11 mouse cellular contexts compared by ENCODE assay signal in the genomic region with DNA sequence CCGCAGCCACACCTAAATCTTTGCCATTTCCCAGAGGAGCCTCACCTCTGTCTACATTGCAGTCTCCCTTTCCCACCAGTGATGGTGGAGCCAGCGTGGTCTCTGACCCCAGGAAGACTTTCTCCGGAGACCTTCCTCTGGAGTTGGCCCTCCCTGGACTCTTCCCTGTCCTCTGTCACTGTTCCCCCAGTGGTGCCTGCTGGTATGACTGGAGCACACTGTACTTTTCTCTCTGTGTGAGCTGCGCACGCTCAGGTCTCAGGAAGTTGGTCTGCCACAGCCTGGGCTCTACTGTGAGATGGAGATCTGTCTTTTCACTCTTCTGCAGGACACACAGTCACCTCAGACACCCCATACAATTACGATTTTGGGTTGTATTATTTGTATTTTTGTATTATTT. TPM values are rescaled to one million over a fixed set of nuclear protein-coding genes. Genes with fewer than 3 reads are reported as not detected.
DNase-seq lines count a peak whose midpoint lies in the region; ATAC-seq and TF ChIP-seq lines count a peak whose summit lies in the region.
"Had no signal": no experiment of that assay in that cellular context is flagged by ENCODE, and none has a peak within 500 bp of the region (broad histone marks: within the 10 kb centered on the region; RNA-seq: fewer than 3 reads in every experiment).

No protein-coding gene starts in this region.

- peaks cover 9% of the 10 kb centered on the region for H3K4me1 ChIP-seq in hindbrain, embryonic 16.5 days (ENCODE audit: control insufficient read depth, insufficient read depth, low read depth, low read length)
- peaks cover 31% of the 10 kb centered on the region for H3K4me1 ChIP-seq in hindbrain, embryonic 12.5 days
- no peaks in the 10 kb centered on the region for H3K4me1 ChIP-seq in bone marrow, adult 2 months (ENCODE audit: control insufficient read depth, insufficient read depth, low read length)
- peaks cover 16% of the 10 kb centered on the region for H3K4me1 ChIP-seq in liver, embryonic 15.5 days (replicated peaks)

- H3K9me3 ChIP-seq in hindbrain, embryonic 16.5 days (ENCODE audit: control insufficient read depth, low read length), result no peaks in the 10 kb centered on the region
- no peaks in the 10 kb centered on the region for H3K9me3 ChIP-seq in hindbrain, embryonic 12.5 days (replicated peaks)
- H3K9me3 ChIP-seq in liver, embryonic 15.5 days (replicated peaks), result no peaks in the 10 kb centered on the region
- H3K9me3 ChIP-seq: heart, embryonic 13.5 days; neural tube, embryonic 12.5 days; stomach, embryonic 15.5 days had no signal

- no peak overlapping the region for H3K4me3 ChIP-seq in hindbrain, embryonic 16.5 days (ENCODE audit: low read length)
- no peak overlapping the region for H3K4me3 ChIP-seq in hindbrain, embryonic 12.5 days
- H3K4me3 ChIP-seq in bone marrow, adult 2 months (replicated peaks; ENCODE audit: control insufficient read depth, low read depth, low read length), result no peak overlapping the region
- H3K4me3 ChIP-seq in liver, embryonic 15.5 days (replicated peaks), result no peak overlapping the region
- H3K4me3 ChIP-seq: heart, embryonic 13.5 days; neural tube, embryonic 12.5 days; stomach, embryonic 15.5 days had no signal

- 0 out of 2 replicates have a peak, but pooled peaks have one; percentile 52 for ATAC-seq in hindbrain, embryonic 16.5 days
- ATAC-seq in hindbrain, embryonic 12.5 days (ENCODE audit: low FRiP score), result no peak
- peak; percentile 56; the same call in 1 of the 2 replicates for ATAC-seq in liver, embryonic 15.5 days (ENCODE audit: insufficient read depth)
- no peak for ATAC-seq in monocyte, adult 5-6 weeks (replicated peaks; ENCODE audit: insufficient number of reproducible peaks, low FRiP score, low TSS enrichment, poor library complexity, severe bottlenecking)

- H3K27me3 ChIP-seq in hindbrain, embryonic 16.5 days (replicated peaks; ENCODE audit: control insufficient read depth, insufficient read depth, low read length), result peaks cover 6% of the 10 kb centered on the region
- H3K27me3 ChIP-seq in hindbrain, embryonic 12.5 days, result peaks cover 18% of the 10 kb centered on the region; the same call in 1 of the 2 replicates
- H3K27me3 ChIP-seq in liver, embryonic 15.5 days, result peaks cover 78% of the 10 kb centered on the region
- H3K27me3 ChIP-seq: stomach, embryonic 15.5 days had no signal

- no peaks in the 10 kb centered on the region for H3K36me3 ChIP-seq in hindbrain, embryonic 16.5 days (ENCODE audit: control insufficient read depth, insufficient read depth, low read length)
- no peaks in the 10 kb centered on the region for H3K36me3 ChIP-seq in hindbrain, embryonic 12.5 days
- H3K36me3 ChIP-seq in liver, embryonic 15.5 days (replicated peaks), result no peaks in the 10 kb centered on the region
- H3K36me3 ChIP-seq: heart, embryonic 13.5 days; neural tube, embryonic 12.5 days; stomach, embryonic 15.5 days had no signal

- no peak overlapping the region for H3K27ac ChIP-seq in hindbrain, embryonic 16.5 days (ENCODE audit: low read depth, low read length)
- H3K27ac ChIP-seq in hindbrain, embryonic 12.5 days, result no peak overlapping the region
- H3K27ac ChIP-seq in bone marrow, adult 2 months (ENCODE audit: control insufficient read depth, insufficient read depth, low read depth, low read length, poor library complexity), result no peak overlapping the region
- no peak overlapping the region for H3K27ac ChIP-seq in liver, embryonic 15.5 days (replicated peaks)
- H3K27ac ChIP-seq: heart, embryonic 13.5 days; neural tube, embryonic 12.5 days; stomach, embryonic 15.5 days had no signal

- no peak for TF ChIP-seq POLR2A in bone marrow, adult 2 months (IDR thresholded peaks at IDR 0.05; ENCODE audit: borderline replicate concordance, control insufficient read depth, low read depth, low read length)

- no peak overlapping the region for H3K9ac ChIP-seq in hindbrain, embryonic 16.5 days (ENCODE audit: low read depth, low read length)
- H3K9ac ChIP-seq in hindbrain, embryonic 12.5 days, result no peak overlapping the region
- no peak overlapping the region for H3K9ac ChIP-seq in liver, embryonic 15.5 days
- H3K9ac ChIP-seq: heart, embryonic 13.5 days; neural tube, embryonic 12.5 days; stomach, embryonic 15.5 days had no signal

- peak; percentile 35 for DNase-seq in CD4-positive, CD25-positive, alpha-beta regulatory T cell, adult 2 months (ENCODE audit: low read depth, low spot score)
- no peak for DNase-seq in cerebellum, adult 9-11 months
- DNase-seq in testis, postnatal 10 days (ENCODE audit: low spot score), result no peak

- no peak overlapping the region for H3K4me2 ChIP-seq in hindbrain, embryonic 16.5 days (ENCODE audit: low read length)
- no peak overlapping the region for H3K4me2 ChIP-seq in hindbrain, embryonic 12.5 days (replicated peaks)
- H3K4me2 ChIP-seq in liver, embryonic 15.5 days, result no peak overlapping the region
- H3K4me2 ChIP-seq: heart, embryonic 13.5 days; neural tube, embryonic 12.5 days; stomach, embryonic 15.5 days had no signal

- 0 out of 2 replicates have a peak, but pooled peaks have one; percentile 8 for TF ChIP-seq CTCF in bone marrow, adult 2 months (IDR thresholded peaks at IDR 0.05; ENCODE audit: control insufficient read depth, insufficient read depth, low read length)

- 69% methylated on average over 6 of the region's 6 CpGs for WGBS in hindbrain, embryonic 16.5 days
- WGBS in hindbrain, embryonic 12.5 days, result 65% methylated on average over 6 of the region's 6 CpGs
- 17% methylated on average over 6 of the region's 6 CpGs for WGBS in bone marrow, adult 2 months
- 26% methylated on average over 6 of the region's 6 CpGs for WGBS in liver, embryonic 15.5 days (ENCODE audit: insufficient replicate concordance)

RNA-seq across cellular contexts. Expression of a gene that starts 39.6 kb away (rescaled TPM):
- 100 and 106 TPM in 2 replicates for polyA plus RNA-seq in hindbrain, embryonic 16.5 days (2015; fragmentation: Nextera tagmentation; extraction: Ambion mirVana)
- 103 and 112 TPM in 2 replicates for polyA plus RNA-seq in hindbrain, embryonic 12.5 days (2016; fragmentation: Nextera tagmentation; extraction: Ambion mirVana)
- 6.7 and 20.9 TPM in 2 replicates for polyA plus RNA-seq in bone marrow, adult 2 months (2011; ENCODE audit: insufficient read depth, insufficient read length, low replicate concordance, missing spikeins)
- 293 and 326 TPM in 2 replicates for polyA plus RNA-seq in liver, embryonic 15.5 days (2015; fragmentation: Nextera tagmentation; extraction: Ambion mirVana)
- total RNA-seq in monocyte, adult 5-6 weeks (2017), result 25.2 to 35.8 TPM (median 30.1 TPM) in 3 replicates

Comparison
In these comparisons a context has a peak if more than half of its experiments do, and no peak if none do; other contexts are left out.
1. ATAC-seq: peak in hindbrain, embryonic 16.5 days (single experiment) and liver, embryonic 15.5 days (single experiment); none in hindbrain, embryonic 12.5 days (single experiment) and monocyte, adult 5-6 weeks (single experiment).